Mouse (Mus musculus): ENCODE data around the gene Fmo4.
"Not testable (repeated sequence)": the region's sequence is repeated elsewhere in the genome, so short reads cannot be mapped to it uniquely, and the experiment has no call there.

Gene Fmo4

GRCm38 (mm10) chr1:162792306-162793044 is 21.3 kb downstream of the Fmo4 start:
- DNase-seq (ENCODE audit: low spot score in 2 of 2) = no peak

- no peak for DNase-seq (ENCODE audit: low spot score in 2 of 2)
Measured at GRCm38 (mm10) chr1:162785222-162785621, 28.6 kb downstream of the Fmo4 start.

GRCm38 (mm10) chr1:162783669-162784248 is 30.0 kb downstream of the Fmo4 start:
- DNase-seq (ENCODE audit: low spot score in 2 of 2) = no peak

- DNase-seq (ENCODE audit: low spot score in 2 of 2) = not testable (repeated sequence)
Measured at GRCm38 (mm10) chr1:162781035-162781434, 32.7 kb downstream of the Fmo4 start.

- DNase-seq (ENCODE audit: low spot score in 2 of 2) = no peak
Measured at GRCm38 (mm10) chr1:162777943-162778538, 35.7 kb downstream of the Fmo4 start.

GRCm38 (mm10) chr1:162773661-162774060 is 40.1 kb downstream of the Fmo4 start:
- no peak for DNase-seq (ENCODE audit: low spot score in 2 of 2)

- no peak for DNase-seq (ENCODE audit: low spot score in 2 of 2)
Measured at GRCm38 (mm10) chr1:162771617-162772360, 42.0 kb downstream of the Fmo4 start.

- DNase-seq (ENCODE audit: low spot score in 2 of 2) = no peak
Measured at GRCm38 (mm10) chr1:162752009-162752408, 61.8 kb downstream of the Fmo4 start.

GRCm38 (mm10) chr1:162749607-162750006 is 64.2 kb downstream of the Fmo4 start:
- DNase-seq (ENCODE audit: low spot score in 2 of 2) = no peak

GRCm38 (mm10) chr1:162748761-162749160 is 65.0 kb downstream of the Fmo4 start:
- no peak for DNase-seq (ENCODE audit: low spot score in 2 of 2)
